ENCODE assay signal across 9 mouse cellular contexts in the genomic region with DNA sequence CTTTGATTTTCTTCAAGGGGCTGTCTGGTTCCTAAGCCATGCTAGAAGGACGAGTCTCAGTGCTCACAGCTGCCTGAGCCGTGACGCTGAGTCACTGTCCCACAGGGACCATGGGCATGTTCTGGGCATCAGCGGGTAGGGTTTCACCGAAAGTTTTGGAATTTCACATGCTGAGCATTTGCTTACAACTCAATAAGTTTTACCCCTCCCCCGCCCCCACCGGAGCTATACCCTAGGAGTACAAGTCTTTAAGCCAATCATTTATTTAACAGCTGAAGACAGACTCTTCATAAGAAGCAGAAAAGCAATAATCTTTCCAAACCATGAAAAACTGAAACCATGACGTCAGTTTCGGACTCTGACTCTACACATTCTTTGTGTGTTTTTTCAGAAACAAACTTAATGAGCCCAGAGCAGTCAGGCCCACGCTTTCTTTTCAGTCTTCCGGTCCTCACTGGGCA. TPM values are rescaled to one million over a fixed set of nuclear protein-coding genes. Genes with fewer than 3 reads are reported as not detected.
DNase-seq lines count a peak whose midpoint lies in the region; ATAC-seq and TF ChIP-seq lines count a peak whose summit lies in the region.
"Had no signal": no experiment of that assay in that cellular context is flagged by ENCODE, and none has a peak within 500 bp of the region (broad histone marks: within the 10 kb centered on the region; RNA-seq: fewer than 3 reads in every experiment).

No protein-coding gene starts in this region.

- DNase-seq in heart, adult 2 months, result no peak
- no peak for DNase-seq in heart, postnatal 14 days
- DNase-seq in lung, embryonic 14.5 days, result no peak
- DNase-seq in lung, postnatal 36 days, result no peak
- DNase-seq in embryo, embryonic 11 days, result no peak
- no peak for DNase-seq in cerebellum, postnatal 14 days
- DNase-seq: layer of hippocampus, postnatal 36 days had no signal

- no peak for TF ChIP-seq POLR2A in heart, adult 2 months (IDR thresholded peaks at IDR 0.05; ENCODE audit: insufficient read depth, low read depth, low read length)
- TF ChIP-seq POLR2A in cortical plate, adult 2 months (IDR thresholded peaks at IDR 0.05; ENCODE audit: extremely low read depth, insufficient read depth, low read length), result no peak

- H3K9ac ChIP-seq in heart, adult 2 months (ENCODE audit: low read depth, low read length), result no peak overlapping the region
- H3K9ac ChIP-seq in lung, embryonic 14.5 days, result no peak overlapping the region
- no peak overlapping the region for H3K9ac ChIP-seq in neural tube, embryonic 15.5 days (replicated peaks)

- peaks cover 1% of the 10 kb centered on the region; the same call in 1 of the 2 replicates for H3K4me1 ChIP-seq in heart, adult 2 months (ENCODE audit: control insufficient read depth, insufficient read depth, low read length)
- H3K4me1 ChIP-seq in lung, embryonic 14.5 days (ENCODE audit: insufficient read depth), result peaks cover 4% of the 10 kb centered on the region; the same call in 1 of the 2 replicates
- H3K4me1 ChIP-seq in cortical plate, adult 2 months (ENCODE audit: control insufficient read depth, insufficient read depth, low read length), result peaks cover 4% of the 10 kb centered on the region
- H3K4me1 ChIP-seq in neural tube, embryonic 15.5 days, result peaks cover 21% of the 10 kb centered on the region

- H3K79me2 ChIP-seq in heart, adult 2 months (replicated peaks; ENCODE audit: control insufficient read depth, insufficient read depth, low read length), result no peaks in the 10 kb centered on the region

- H3K27ac ChIP-seq in heart, adult 2 months, result peak overlapping the region; percentile 97
- no peak overlapping the region for H3K27ac ChIP-seq in lung, embryonic 14.5 days (ENCODE audit: low read depth)
- H3K27ac ChIP-seq in cortical plate, adult 2 months (ENCODE audit: insufficient read depth, low read length), result no peak overlapping the region
- no peak overlapping the region for H3K27ac ChIP-seq in neural tube, embryonic 15.5 days (replicated peaks)

- no peak for TF ChIP-seq CTCF in heart, adult 2 months (IDR thresholded peaks at IDR 0.05)
- TF ChIP-seq CTCF in lung, embryonic 14.5 days (IDR thresholded peaks at IDR 0.05; ENCODE audit: low read depth), result no peak
- no peak for TF ChIP-seq CTCF in cortical plate, adult 2 months (IDR thresholded peaks at IDR 0.05; ENCODE audit: extremely low read depth, insufficient read depth, low read length)

- WGBS in heart, adult 2 months, result 58% methylated on average over 11 of the region's 11 CpGs
- 81% methylated on average over 11 of the region's 11 CpGs for WGBS in lung, embryonic 14.5 days
- WGBS in neural tube, embryonic 15.5 days, result 87% methylated on average over 11 of the region's 11 CpGs

- no peak for ATAC-seq in lung, embryonic 14.5 days (ENCODE audit: insufficient read depth)
- ATAC-seq in neural tube, embryonic 15.5 days (ENCODE audit: low FRiP score), result no peak

- no peaks in the 10 kb centered on the region for H3K36me3 ChIP-seq in heart, adult 2 months (ENCODE audit: control insufficient read depth, insufficient read depth, low read length)
- H3K36me3 ChIP-seq in lung, embryonic 14.5 days (ENCODE audit: insufficient read depth), result peaks cover 14% of the 10 kb centered on the region; the same call in 1 of the 2 replicates
- H3K36me3 ChIP-seq in neural tube, embryonic 15.5 days, result peaks cover 9% of the 10 kb centered on the region

- H3K4me3 ChIP-seq in heart, adult 2 months, result peak overlapping the region; percentile 27
- H3K4me3 ChIP-seq in lung, embryonic 14.5 days (ENCODE audit: low read depth, low read length), result peak overlapping the region; percentile 72; the same call in 1 of the 2 replicates
- peak overlapping the region; percentile 87; the same call in 1 of the 2 replicates for H3K4me3 ChIP-seq in cortical plate, adult 2 months (ENCODE audit: insufficient read depth, low read length)
- H3K4me3 ChIP-seq in neural tube, embryonic 15.5 days (replicated peaks), result no peak overlapping the region

- intact Hi-C loops in heart, adult 2 months (cut with DNase I), result loop anchor here (2.0 to 5.0 kb wide), 5 partner anchors 17 to 372 kb away; a partner anchor contains a TSS
- intact Hi-C loops in heart, postnatal 14 days (cut with DNase I), result loop anchor here (5.0 to 10.0 kb wide), 5 partner anchors 77 to 951 kb away; a partner anchor contains a TSS

- no peak for TF ChIP-seq EP300 in heart, adult 2 months (IDR thresholded peaks at IDR 0.05; ENCODE audit: insufficient read depth, low read depth, low read length)

- H3K9me3 ChIP-seq in lung, embryonic 14.5 days (ENCODE audit: low read depth, low read length), result no peaks in the 10 kb centered on the region
- H3K9me3 ChIP-seq in neural tube, embryonic 15.5 days (replicated peaks), result no peaks in the 10 kb centered on the region

- H3K27me3 ChIP-seq in heart, adult 2 months (ENCODE audit: control insufficient read depth, insufficient read depth, low read length), result no peaks in the 10 kb centered on the region
- no peaks in the 10 kb centered on the region for H3K27me3 ChIP-seq in lung, embryonic 14.5 days (ENCODE audit: insufficient read depth, low read length)
- no peaks in the 10 kb centered on the region for H3K27me3 ChIP-seq in neural tube, embryonic 15.5 days (replicated peaks)

- H3K4me2 ChIP-seq in lung, embryonic 14.5 days, result peak overlapping the region; percentile 61
- 0 out of 2 replicates have a peak overlapping the region, but pooled peaks have one; percentile 77 for H3K4me2 ChIP-seq in neural tube, embryonic 15.5 days

RNA-seq across cellular contexts. Expression of a gene that starts 1.5 kb away (rescaled TPM):
- 1 to 10 TPM; 7.0 to 8.2 TPM for total RNA-seq in heart, adult 2 months (2021)
- polyA plus RNA-seq in heart, adult 2 months (2012; rRNA removed), result 5.0 and 8.0 TPM in 2 replicates
- 1 to 10 TPM; 6.4 to 8.4 TPM for total RNA-seq in heart, postnatal 14 days (2021)
- 17.8 and 20.3 TPM in 2 replicates for polyA plus RNA-seq in lung, embryonic 14.5 days (2014; fragmentation: Nextera tagmentation; extraction: Ambion mirVana)
- polyA plus RNA-seq in cortical plate, adult 2 months (2012; rRNA removed), result 12.2 and 12.8 TPM in 2 replicates
- polyA plus RNA-seq in neural tube, embryonic 15.5 days (2015; fragmentation: Nextera tagmentation; extraction: Ambion mirVana), result 17.7 and 18.8 TPM in 2 replicates
